Mouse (Mus musculus) heart, adult 11 months (tissue): ENCODE measurements around the gene Arvcf.
A peak's percentile ranks its signal among the peaks of the same experiment; 100 is the strongest.

Experiments
- DNase-seq: peaks from one replicate; pipeline ENCODE4 v3.0.0; 2022

The Arvcf gene

DNA sequence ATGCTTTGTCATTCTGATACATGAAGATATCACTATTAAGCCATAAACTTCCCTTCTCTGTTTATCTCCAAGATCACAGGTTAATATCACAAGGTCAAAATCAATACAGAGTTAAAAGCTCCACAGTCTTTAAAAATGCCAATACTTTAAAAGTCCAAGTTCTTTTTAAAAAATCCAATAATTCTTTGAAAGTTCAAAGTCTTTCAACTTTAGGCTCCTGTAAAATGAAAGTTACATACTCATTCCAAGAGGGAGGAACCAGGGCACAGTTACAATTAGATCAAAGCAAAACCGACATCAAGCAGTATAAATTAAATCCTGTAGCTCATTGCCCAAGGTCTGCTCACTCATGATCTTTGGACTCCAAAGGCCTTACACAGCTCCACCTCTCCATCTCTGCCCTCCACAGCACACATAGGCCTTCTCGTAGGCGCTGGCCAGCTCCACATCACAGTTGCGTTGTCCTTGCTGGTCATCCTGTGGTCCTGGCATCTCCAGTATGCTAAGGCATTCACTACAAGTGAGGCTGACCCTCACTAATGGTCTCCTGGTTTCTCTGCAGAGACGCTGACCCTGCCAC, 85.4 kb downstream of the Arvcf start:
- DNase-seq, result no peak

- no peak for DNase-seq
These were observed 88.1 kb downstream of the Arvcf start for GRCm38 (mm10) chr16:18436128-18436527.

GRCm38 (mm10) chr16:18443385-18443841, 95.4 kb downstream of the Arvcf start:
- peak; percentile 98 for DNase-seq

- DNase-seq, result no peak
These were observed 99.3 kb downstream of the Arvcf start for GRCm38 (mm10) chr16:18447243-18447642.

- no peak for DNase-seq
These were observed 100.1 kb downstream of the Arvcf start for GRCm38 (mm10) chr16:18448104-18448503.

GRCm38 (mm10) chr16:18449005-18449404, 101.0 kb downstream of the Arvcf start:
- peak; percentile 76 for DNase-seq

DNA sequence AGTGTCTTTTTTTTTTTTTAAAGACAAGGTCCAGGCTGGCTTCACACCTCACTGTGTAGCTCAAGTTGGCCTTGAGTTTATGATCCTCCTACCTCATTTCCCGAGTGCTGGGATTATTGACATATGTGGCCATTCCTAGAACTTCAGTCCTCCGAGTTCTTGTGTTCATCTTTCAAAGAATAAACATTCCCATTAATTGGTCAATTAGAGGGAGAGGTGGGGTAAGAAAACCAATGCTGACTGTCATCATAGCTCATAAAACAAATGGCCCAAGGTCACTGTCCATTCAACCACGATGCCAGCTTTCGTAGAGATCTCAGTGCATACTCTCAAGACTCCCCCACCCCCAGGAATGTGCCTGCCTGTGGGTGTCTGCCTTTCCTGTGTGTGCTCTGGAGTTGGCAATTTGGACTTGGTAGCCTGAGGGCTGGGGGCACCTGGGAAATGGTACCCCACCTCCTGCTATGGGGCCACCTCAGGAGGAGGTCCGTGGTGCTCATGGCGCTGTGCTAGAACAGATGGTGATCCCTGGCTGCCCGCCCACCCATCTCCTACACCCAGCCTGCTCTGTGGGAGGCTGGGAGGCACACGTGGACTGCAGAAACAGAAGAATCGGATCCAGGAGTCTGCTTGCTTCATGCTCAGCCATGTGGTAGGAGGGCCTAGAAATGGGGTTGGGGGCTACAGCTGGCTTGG, 103.7 kb downstream of the Arvcf start:
- DNase-seq, result peak; percentile 84

DNA sequence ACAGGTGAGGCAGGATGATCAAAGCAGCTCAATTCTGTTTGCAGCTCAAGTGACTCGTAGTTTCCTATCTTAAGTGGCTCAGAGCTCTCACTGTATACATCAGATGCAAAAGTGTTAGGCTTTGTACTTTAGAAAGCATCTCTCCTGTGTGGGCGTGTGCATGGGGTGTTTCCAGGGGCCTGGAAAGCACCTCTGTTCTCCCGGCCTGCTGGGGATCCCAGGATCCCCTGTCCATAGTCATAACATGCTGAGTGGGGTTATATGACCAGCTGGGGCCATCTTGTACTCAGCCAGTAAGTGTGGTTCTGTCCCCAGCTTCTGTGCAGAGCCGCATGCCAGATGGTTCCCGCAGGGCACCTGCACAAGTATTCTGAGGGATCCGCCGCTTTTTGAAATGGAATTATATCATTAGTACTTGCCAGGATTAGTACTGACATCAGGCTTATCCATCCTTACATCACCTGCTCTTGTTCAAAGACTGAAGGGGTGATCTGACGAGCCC, 104.4 kb downstream of the Arvcf start:
- no peak for DNase-seq

DNA sequence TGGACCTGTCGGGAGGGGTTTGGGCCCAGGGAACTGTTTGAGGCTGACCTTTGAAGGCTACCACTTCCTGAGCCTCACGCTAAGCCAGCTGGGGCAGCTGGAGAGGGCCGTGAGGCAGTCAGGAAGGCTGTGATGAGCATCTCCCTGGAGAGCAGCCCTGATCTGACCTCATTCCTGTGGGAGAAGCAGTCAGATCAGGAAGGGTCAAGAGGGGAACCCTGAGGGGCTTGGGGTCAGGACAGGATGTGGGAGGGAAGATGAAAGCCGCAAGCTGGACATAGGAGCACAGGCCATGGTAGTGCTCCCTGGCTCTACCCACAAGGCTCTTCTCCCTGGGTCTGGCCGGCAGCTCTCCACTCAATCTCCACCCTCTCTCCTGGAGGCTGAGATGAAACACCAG, 105.9 kb downstream of the Arvcf start:
- peak; percentile 94 for DNase-seq

GRCm38 (mm10) chr16:18455407-18455806, 107.4 kb downstream of the Arvcf start:
- DNase-seq, result peak; percentile 79
